Mouse (Mus musculus): ENCODE measurements around the gene Exoc4.

The Exoc4 gene

DNA sequence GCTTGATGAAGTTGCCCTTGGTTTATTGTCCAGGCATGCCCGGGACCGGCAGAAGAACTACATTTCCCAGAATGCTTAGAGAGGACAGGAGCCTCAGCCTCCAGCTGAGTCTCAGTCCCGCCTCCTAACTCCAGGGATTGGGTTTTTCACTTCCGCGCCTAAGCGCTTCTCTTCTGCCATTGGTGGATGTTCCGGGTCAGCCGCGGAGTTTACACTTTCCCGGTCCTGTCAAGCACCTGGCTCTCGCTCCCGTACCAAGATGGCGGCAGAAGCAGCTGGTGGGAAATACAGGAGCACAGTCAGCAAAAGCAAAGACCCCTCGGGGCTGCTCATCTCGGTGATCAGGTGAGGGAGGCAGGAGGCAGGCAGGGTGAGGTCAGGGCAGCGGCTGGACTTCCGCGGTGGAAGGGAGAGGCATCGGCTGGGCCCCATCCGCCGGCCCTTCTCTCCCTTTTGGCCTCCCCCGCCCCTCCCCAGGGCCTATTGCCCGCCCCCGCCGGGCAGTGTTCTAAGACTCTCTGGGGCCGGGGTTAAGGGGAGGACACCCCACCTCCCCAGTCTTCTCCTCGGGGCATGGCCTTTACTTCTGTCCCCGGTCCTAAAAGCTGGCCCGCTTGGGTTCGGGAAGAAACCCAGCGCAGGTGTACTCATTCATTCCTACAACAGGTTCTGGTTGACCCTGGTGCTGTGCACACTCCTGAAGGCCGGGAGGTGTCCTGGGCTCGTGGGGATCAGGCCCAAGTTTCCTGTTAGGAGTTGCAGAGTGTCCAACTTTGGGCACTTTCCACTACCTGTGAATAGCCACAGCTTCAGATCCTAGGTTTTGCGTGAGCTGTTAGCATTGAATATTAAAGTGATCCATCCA, at the start of gene Exoc4:
Gene Exoc4 (plus strand): TSS at position 192 of the 865 bp plus-strand sequence.
- peak; percentile 79 for DNase-seq (ENCODE audit: low spot score)

DNA sequence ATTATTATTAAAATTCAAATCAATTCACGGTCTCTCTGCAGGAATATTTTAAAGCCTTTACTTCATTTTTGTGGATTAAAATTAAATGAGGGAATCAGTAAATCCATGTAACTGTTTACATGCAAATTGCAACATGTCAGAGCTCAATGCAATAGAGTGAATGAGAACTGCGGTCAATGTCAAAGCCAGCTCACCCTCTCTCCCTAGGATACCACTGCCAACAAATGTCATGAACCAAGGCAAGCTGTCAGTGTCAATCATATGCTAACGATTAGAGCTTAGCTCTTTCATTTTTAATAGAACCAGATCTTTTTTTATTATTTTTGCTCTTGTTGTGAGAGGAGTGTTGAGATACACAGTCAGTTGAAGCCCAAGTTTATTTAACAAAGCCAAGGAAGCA, 30.1 kb upstream of the Exoc4 start:
- no peak for DNase-seq (ENCODE audit: low spot score)

DNA sequence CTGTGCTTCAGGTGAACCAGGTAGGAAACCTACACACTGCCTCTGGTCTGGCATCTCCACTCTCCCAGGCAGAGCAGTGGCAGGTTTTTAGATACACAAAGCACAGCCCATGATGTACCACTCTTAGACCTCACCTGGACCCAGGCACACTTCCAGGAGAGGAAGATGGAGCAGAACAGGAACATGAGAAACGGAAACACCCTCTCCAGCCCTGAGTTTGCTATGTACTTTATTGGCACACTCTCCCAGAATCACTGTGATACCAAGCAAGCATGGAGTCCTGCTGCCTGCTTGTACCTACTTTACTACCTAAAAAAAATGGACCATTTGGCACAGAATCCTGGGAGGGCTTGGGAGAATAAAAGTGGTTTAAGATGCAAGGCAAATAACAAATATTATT, 22.2 kb upstream of the Exoc4 start:
- no peak for DNase-seq (ENCODE audit: low spot score)

DNA sequence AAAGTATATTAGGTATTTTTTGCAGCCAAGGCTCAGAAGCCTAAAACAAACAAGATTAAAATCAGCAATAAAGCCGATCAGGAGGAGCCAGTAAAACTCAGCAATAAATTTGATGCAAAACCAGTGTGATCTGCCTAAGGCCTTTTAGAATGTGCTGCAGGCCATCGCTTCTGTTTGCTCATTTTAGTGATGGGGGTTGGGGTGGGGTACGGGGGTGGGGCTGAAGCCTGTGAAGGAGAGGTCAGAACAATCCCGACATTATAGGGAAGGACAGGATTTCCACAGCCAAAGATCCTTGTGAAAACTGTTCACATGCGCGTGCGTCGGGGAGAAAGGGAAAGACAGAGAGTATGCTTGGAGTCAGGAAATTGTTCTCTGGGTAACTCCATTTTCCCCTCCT, 21.5 kb upstream of the Exoc4 start:
- no peak for DNase-seq (ENCODE audit: low spot score)

DNA sequence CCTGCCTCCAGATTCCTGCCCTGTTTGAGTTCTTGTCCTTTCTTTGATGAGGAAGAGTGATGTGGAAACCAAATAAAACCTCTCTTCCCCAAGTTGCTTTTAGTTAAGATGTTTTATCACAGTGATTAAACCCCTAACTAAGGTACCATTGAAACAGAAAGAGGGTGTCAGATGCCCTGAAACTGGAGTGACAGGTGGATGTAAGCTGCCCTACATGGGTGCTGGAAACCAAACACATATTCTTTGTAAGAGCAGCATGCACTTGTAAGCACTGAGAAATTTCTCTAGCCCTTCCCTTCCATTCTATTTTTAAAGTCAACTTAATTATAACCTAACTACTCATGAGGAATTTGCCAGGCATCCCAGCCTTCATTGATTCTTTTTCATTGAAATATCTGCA, 7.6 kb upstream of the Exoc4 start:
- no peak for DNase-seq (ENCODE audit: low spot score)

DNA sequence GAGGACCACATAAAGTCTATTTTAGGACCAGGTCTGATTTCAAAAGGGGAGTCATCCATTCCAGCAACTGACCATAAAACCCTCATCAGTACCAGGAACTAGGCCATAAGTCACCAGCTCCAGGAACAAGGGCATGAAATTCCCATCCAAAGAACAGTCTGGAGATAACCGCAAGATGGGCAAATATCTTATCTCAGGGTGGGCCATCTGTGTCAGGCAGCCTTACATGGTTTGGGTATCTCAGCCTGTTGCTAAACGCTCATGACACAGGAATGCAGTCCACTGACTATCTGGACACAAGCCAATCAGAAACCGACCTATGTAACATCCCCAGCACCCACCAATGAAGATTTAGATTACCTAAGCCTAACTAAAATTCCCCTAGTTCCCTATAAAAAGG, 4.3 kb upstream of the Exoc4 start:
- no peak for DNase-seq (ENCODE audit: low spot score)

DNA sequence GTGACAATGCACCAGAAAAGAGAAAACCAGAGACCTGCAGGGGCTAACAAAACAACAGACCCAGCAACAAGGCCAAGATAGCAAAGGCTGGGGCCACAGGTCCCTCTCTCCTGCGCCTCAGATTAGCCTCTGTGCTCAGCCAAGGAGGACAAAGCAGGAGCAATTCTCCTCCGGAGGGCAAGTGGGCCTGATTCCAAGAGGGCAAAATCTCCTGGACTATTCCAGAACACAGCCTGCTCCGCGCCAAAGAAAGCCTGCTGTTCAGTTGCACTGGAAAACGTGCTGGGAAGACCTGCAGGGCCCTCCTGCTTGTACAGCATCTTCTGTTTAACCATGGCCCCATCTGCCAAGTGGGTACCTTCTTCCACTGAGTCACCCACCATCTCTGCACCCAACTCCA, 1.7 kb upstream of the Exoc4 start:
- no peak for DNase-seq (ENCODE audit: low spot score)

DNA sequence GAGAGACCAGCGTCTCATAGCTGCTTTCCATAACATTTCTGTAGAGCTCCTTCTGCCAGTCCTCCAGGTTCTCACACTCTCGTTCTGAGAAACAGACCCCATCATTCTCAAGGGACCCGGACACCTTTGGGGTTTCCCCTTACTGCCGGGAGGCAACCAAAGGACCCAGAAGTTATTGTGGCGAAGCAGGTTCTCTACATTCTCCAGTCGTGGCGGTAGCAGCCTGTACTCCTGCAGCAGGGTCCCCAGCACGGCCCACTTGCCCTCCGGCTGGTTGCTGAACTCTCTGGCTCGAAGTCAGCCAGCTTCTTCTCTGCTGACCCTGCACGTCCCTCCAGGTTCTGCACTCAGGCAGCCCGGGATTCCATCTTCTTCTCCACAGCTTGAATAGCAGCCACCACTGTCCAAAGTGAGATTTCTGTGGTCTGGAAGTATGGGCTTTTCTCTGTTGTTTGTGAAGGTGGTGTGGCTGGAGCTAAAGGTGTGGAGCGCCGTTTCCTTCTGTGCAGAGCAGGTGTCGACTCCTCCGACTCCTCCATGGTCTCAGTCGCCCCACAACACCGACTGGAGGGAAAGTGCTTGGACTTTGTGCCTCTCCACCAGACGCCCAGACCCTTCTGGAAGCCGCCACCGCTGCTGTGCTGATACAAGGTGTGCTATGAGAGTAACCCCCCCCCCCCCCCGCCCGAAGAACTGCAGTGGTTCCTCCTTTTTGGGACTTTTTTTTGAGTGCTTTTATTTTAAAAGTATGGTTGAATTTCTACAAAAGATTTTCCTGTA, 1.1 kb upstream of the Exoc4 start:
- no peak for DNase-seq (ENCODE audit: low spot score)

DNA sequence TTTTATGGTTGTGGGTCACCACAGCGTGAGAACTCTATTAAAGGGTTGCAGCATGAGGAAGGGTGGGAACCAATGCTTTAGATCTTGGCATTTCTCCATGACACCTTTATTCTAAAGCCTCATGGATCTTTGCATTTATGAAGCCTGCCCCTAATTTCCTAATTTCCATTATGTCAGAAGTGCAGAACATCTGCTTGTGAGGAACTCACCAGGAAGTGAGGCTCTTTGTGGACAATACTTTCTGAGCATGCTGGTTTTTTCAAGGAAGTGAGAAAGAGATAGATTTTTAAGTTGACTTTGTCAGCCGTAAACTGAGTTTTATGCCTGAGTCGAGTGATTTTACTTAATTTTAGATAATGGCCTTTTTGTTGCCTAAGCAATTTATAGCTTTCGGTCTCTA, 7.8 kb downstream of the Exoc4 start:
- DNase-seq (ENCODE audit: low spot score), result no peak

DNA sequence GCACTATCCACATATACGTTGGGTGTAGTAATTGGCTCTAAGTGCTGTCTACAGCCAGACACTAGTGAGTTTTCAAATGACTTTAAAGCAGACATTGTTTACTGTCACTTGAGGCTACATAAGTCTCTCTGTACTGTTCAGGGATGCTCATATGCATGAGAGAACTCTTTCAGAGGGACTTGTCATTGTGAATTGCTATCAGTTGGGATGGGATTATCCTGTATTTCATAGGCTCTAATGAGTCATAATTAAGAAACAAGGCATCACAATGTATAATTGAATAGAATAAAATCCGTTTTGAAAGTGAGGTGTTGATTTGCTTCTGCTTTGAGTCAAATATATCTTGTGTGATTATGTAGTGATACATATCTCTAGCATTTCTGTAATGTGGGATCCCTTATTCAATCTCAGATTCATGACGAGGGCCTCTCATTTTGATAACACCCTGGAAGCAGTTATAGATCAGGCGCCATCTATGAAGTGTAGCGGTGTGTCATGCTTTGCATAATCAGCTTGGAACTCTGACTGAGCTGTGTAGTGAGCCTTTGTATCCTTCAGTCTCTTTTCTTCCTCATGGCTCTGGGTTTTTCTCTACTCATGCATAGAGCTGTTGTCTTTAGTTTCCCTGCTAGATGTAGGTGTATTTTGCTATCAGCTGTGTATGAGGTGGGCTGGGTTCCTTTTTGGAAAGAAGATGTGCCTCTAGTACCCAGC, 8.3 kb downstream of the Exoc4 start:
- DNase-seq (ENCODE audit: low spot score), result no peak

DNA sequence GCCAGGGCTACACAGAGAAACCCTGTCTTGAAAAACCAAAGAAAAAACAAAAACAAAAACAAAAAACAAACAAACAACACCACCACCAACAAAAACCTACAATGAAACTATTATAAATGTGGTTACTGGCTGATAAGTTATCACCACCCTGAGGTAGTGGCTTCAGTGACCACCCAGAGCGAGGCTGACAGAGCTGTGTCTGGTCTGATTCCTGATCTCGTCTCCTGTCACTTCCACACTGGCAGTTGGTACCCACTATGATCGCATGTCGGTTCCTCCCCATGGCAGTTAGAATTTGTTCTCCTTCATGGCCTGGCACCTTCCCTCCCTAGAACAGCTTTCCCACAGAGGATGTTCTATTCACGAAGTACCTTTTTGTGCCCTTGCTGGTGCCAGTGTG, 11.0 kb downstream of the Exoc4 start:
- DNase-seq (ENCODE audit: low spot score), result no peak

DNA sequence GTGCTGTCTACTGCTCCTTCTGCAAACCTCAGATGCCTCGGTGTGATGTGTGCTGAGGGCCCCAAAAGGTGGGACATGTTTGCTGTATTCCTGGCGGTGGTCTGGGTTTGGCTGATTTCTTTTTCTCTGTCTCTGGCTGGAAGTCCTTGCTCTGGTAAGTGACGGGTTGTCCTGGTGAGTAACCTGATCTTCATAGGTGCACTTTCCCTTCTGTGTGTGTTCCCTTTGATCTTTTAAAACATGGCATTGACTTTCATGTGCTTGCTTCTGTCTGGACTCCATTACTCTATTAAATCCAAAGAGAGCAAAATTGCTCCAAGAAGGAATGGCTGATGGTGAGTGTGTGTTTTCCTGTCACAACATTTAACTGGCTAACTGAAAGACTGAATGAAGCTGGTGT, 12.7 kb downstream of the Exoc4 start:
- DNase-seq (ENCODE audit: low spot score), result no peak

DNA sequence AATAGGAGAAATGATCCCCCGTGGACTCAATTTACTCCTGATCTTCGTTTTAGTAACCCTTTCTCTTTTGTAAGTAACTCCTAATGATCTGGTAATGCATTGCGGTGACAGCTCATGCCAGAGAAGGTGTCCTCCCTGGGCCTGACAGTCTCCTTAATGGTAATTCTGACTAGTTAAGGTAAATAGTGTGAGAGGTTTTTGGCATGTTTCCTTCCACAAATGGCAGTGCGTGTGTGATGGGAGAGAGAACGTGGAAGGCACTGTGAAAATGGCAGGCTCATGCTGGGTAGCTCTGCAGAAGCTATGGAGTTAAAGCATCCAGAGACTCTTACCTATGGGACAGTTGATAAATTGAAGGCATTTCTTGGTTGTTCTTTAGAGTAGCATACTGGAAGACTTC, 15.1 kb downstream of the Exoc4 start:
- DNase-seq (ENCODE audit: low spot score), result no peak

DNA sequence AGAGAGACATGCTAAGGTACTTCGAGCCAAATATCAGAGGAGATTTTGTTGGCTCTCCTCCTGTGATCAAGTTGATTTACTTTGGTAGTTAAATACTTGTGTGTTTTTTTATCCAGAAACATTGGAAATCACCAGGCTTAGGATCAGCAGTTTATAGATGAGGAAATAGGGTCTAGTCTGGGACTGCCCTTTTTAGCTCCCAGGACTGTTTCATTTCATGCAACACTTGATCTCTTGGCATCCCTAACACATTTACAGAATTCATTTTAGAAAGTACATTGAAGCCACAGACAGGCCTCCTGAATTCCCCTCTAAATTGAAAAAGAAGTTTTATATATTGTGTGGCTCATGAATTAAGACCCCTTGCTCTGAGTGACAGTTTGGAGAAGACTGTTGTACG, 15.5 kb downstream of the Exoc4 start:
- DNase-seq (ENCODE audit: low spot score), result no peak

DNA sequence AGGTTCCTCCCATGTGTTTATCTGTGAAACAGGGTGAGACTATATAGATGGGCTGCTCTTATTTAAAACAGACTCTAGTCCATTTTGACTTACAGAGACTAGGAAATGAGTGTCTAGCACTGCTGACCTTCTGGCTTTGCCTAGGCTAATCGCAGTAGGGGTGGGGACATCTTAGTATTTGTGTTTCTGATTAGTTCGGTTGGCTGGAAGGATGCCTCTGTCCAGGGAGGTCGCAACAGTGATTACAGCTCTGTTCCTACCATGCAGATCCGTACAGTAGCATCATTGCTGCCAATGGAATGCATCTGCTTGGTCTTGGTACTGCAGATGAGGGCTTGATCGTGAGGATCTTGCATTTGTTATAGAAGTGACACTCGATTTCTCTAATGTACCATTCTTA, 18.7 kb downstream of the Exoc4 start:
- DNase-seq (ENCODE audit: low spot score), result no peak

DNA sequence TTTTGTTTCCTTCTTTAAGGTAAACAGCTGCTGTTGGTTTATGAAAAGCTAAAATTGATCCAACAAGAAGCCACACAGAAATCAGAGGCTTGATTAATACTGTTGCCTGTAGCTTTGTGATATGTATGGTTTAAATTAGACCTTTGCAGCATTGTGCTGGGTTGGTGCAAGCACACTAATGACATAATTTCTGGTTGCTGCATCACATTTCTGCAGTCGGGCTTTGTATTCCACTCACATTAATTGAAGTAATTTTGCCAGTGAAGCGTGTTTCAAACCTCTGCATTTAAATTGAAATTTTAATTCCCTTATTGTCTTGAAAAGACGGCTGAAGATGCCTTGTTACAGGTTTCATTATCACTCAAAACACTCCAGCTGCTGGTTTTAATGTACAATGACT, 34.6 kb downstream of the Exoc4 start:
- no peak for DNase-seq (ENCODE audit: low spot score)

DNA sequence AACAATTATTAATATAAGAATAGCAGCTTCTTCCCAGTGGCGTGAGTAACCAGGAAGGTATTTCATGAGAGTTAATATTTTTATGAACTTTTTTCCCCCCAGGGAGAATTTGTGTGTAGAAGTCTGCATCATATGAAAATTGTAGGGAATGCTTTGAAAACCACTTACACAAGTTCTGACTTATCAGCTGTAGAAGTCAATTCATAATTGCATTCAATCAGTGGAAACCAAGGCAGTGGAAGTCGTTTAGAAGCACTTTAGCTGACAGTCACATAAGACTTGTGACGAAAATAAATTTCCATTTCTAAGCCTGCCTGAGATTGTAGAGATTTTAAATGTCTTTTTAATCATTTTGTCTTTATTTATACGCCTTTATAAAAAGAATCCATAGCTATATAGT, 35.1 kb downstream of the Exoc4 start:
- no peak for DNase-seq (ENCODE audit: low spot score)

DNA sequence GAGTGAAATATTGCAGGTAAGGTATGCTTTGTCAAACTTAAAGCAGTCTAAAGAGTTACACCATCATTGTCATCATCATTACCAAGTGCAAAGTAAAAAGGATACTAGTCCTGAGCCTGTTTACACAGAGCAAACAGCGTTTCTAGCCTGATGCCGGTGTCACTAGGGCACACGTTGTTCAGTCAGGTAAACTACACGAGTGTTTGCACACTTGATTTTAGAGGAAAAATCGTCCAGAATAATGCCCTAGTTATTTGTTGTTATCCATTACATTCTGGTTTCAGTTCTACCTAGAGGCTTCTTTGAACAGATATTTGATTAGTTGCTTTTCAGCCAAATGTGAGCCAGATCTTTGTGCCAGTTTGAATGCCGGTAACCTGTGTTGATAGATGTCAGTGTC, 37.5 kb downstream of the Exoc4 start:
- no peak for DNase-seq (ENCODE audit: low spot score)

DNA sequence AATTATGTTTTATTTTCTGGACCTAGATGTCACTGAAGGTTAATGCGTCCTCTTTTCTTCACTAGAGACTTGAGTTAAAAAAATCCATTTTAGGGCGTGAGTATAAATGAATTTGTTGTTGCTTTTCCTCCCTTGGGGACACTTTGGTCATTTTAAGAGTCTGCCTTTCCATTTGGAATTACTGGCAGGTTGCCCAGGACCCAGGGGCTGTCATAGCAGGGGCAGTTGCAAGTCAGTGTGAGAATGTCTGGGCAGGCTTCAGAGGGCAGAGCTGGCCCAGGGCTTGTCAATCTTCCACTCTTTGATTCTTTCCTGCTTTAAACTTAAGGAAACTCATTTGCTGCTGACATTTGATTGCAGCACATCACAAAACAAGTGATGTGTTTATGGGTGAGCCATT, 45.7 kb downstream of the Exoc4 start:
- DNase-seq (ENCODE audit: low spot score), result no peak

DNA sequence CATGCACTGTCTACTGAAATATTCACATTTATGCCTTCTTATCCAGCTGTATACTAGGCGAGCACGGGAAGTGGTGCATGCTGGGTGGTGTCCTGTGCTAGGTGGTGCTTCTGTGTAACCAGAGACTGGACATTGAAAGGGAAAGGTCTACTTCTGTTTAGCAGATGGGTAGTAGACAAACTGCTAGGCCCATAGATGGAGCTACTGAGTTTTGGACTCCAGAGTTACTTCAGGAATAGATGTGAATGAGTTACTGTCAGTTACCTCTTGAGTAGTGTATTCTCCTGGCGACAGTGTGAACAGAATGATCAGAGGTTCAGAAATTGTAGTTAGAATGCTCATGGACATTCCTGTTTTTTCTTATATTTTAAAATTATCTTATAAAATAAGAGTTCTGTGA, 48.7 kb downstream of the Exoc4 start:
- no peak for DNase-seq (ENCODE audit: low spot score)

DNA sequence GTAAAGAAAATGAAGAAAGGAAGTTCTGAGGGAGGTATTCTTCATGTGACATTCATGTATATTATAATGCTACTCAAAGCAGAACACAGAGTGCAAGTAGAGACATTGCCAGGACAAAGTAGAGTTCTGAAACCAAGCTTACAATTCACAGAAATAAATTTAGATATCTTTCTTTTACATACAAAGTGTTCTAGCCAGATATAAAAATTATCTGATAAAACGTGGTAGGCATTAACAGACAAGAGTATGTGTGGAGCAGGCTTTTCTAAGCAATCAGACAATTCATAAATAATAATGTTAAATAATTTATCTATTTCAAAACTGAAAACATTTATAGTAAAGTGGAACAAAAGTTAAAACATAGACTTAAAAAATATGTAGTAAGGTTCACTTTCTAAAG, 49.9 kb downstream of the Exoc4 start:
- DNase-seq (ENCODE audit: low spot score), result no peak

DNA sequence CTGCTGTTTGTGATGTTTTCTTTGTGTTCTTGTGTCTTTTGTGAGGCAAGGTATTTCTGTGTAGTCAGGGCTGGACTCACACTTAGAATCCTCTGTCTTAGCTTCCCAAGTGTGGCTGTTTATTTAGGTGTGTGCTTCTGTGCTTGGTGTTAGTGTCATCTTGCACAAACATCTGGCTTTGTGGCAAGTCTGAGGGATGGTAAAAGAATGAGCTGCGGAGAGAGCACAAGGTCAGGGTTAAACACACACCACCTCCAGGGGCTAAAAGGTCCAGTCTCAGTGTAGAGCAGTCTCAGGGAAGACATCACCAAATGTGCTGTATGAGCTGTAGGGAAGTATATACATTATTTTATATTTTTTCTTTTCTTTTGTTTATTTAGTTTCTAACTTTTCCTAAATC, 57.1 kb downstream of the Exoc4 start:
- no peak for DNase-seq (ENCODE audit: low spot score)

DNA sequence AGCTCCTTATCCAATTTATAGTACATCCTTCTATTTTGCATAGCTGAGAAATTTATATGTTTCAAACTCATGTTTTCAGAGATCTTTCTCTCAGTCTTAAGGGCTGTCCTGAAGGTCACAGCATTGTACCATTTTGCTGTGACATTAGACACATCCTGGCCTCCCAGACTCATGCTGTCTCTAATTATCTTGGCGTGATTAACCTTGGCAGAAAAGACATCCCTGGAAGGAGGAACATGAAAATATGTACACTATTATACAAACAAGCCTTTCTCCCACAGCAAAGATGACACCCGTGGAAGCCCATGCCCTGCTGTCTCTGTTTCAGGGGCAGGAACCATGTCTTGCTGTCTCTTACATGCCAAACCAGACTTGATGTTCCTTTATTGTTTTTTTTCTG, 59.8 kb downstream of the Exoc4 start:
- DNase-seq (ENCODE audit: low spot score), result no peak

Measured in urinary bladder, postnatal 25 days (tissue).